Mouse (Mus musculus): Measurements from ENCODE around the gene Olfr376. TPM values are rescaled to one million over a fixed set of nuclear protein-coding genes. Genes with fewer than 3 reads are reported as not detected.

The Olfr376 gene
- polyA plus RNA-seq, 1 experiment = not detected

- no peak within 1 kb of the TSS for H3K27ac ChIP-seq (ENCODE audit: insufficient read depth, low read depth, low read length)
- TF ChIP-seq CTCF (IDR thresholded peaks at IDR 0.05; ENCODE audit: insufficient read depth, low read depth, low read length) (no peak), POLR2A (IDR thresholded peaks at IDR 0.05; ENCODE audit: insufficient read depth, low read depth, low read length) (no peak)
- no peak within 1 kb of the TSS for H3K4me3 ChIP-seq (ENCODE audit: insufficient read depth, low read depth, low read length)
- H3K4me1 ChIP-seq (ENCODE audit: control insufficient read depth, insufficient read depth, low read length) = no peaks in the 10 kb centered on the region
Observed at GRCm38 (mm10) chr11:73399514-73399913, 28.5 kb downstream of the Olfr376 start, which contains the start of gene Olfr1. TSS of gene Olfr1 (minus strand) at chr11:73399614.

Other genes with a start within 250 kb of the Olfr376 start
- gene Haspin, start 233.0 kb upstream of the Olfr376 start, polyA plus RNA-seq (2012; ENCODE audit: insufficient read depth, insufficient read length, low replicate concordance, missing spikeins) = not detected in 2 replicates
- gene P2rx5, start 210.8 kb upstream of the Olfr376 start, polyA plus RNA-seq (2012; ENCODE audit: insufficient read depth, insufficient read length, low replicate concordance, missing spikeins) = not detected in 2 replicates
- gene Emc6, start 194.2 kb upstream of the Olfr376 start, polyA plus RNA-seq (2012; ENCODE audit: insufficient read depth, insufficient read length, low replicate concordance, missing spikeins) = not detected in 2 replicates
- gene Tax1bp3, start 194.2 kb upstream of the Olfr376 start, polyA plus RNA-seq (2012; ENCODE audit: insufficient read depth, insufficient read length, low replicate concordance, missing spikeins) = not detected in 2 replicates
- gene Ctns, start 172.2 kb upstream of the Olfr376 start, polyA plus RNA-seq (2012; ENCODE audit: insufficient read depth, insufficient read length, low replicate concordance, missing spikeins) = not detected in 2 replicates
- gene Shpk, start 171.8 kb upstream of the Olfr376 start, polyA plus RNA-seq (2012; ENCODE audit: insufficient read depth, insufficient read length, low replicate concordance, missing spikeins) = not detected in 2 replicates
- gene Trpv1, start 137.0 kb upstream of the Olfr376 start, polyA plus RNA-seq (2012; ENCODE audit: insufficient read depth, insufficient read length, low replicate concordance, missing spikeins) = not detected in 2 replicates
- not detected in 2 replicates for gene Trpv3, start 103.9 kb upstream of the Olfr376 start, polyA plus RNA-seq (2012; ENCODE audit: insufficient read depth, insufficient read length, low replicate concordance, missing spikeins)
- gene Aspa, start 41.6 kb upstream of the Olfr376 start, polyA plus RNA-seq (2012; ENCODE audit: insufficient read depth, insufficient read length, low replicate concordance, missing spikeins) = not detected in 2 replicates
- not detected in 2 replicates for gene Gm49340, start 41.5 kb upstream of the Olfr376 start, polyA plus RNA-seq (2012; ENCODE audit: insufficient read depth, insufficient read length, low replicate concordance, missing spikeins)
- not detected in 2 replicates for gene Spata22, start 41.5 kb upstream of the Olfr376 start, polyA plus RNA-seq (2012; ENCODE audit: insufficient read depth, insufficient read length, low replicate concordance, missing spikeins)
- gene Olfr20, start 20.5 kb upstream of the Olfr376 start, polyA plus RNA-seq (2012; ENCODE audit: insufficient read depth, insufficient read length, low replicate concordance, missing spikeins) = not detected in 2 replicates
- gene Olfr1, start 28.4 kb downstream of the Olfr376 start, polyA plus RNA-seq (2012; ENCODE audit: insufficient read depth, insufficient read length, low replicate concordance, missing spikeins) = not detected in 2 replicates
- not detected in 2 replicates for gene Olfr378, start 57.2 kb downstream of the Olfr376 start, polyA plus RNA-seq (2012; ENCODE audit: insufficient read depth, insufficient read length, low replicate concordance, missing spikeins)
- gene Olfr380, start 86.3 kb downstream of the Olfr376 start, polyA plus RNA-seq (2012; ENCODE audit: insufficient read depth, insufficient read length, low replicate concordance, missing spikeins) = not detected in 2 replicates
- gene Olfr381, start 120.4 kb downstream of the Olfr376 start, polyA plus RNA-seq (2012; ENCODE audit: insufficient read depth, insufficient read length, low replicate concordance, missing spikeins) = not detected in 2 replicates
- not detected in 2 replicates for gene Olfr382, start 146.0 kb downstream of the Olfr376 start, polyA plus RNA-seq (2012; ENCODE audit: insufficient read depth, insufficient read length, low replicate concordance, missing spikeins)
- not detected in 2 replicates for gene Olfr385, start 221.8 kb downstream of the Olfr376 start, polyA plus RNA-seq (2012; ENCODE audit: insufficient read depth, insufficient read length, low replicate concordance, missing spikeins)
- not detected in 2 replicates for gene Olfr384, start 227.3 kb downstream of the Olfr376 start, polyA plus RNA-seq (2012; ENCODE audit: insufficient read depth, insufficient read length, low replicate concordance, missing spikeins)

Data from olfactory bulb, adult 2 months (tissue).